Mouse (Mus musculus) myocyte (in vitro differentiated cells): Measurements from ENCODE around the gene Cmtm4. TPM values are rescaled to one million over a fixed set of nuclear protein-coding genes. Genes with fewer than 3 reads are reported as not detected.

Source experiments
- H3K27me3 ChIP-seq: one replicate; pipeline ENCODE4 v1.6.1; 2011; ENCODE audit not compliant: control insufficient read depth, insufficient read depth, insufficient read length
- H3K36me3 ChIP-seq: one replicate; pipeline ENCODE4 v1.6.1; 2011; ENCODE audit not compliant: control insufficient read depth, insufficient read depth
- H3K4me2 ChIP-seq: one replicate; pipeline ENCODE4 v1.6.1; 2011; ENCODE audit warnings: low read depth, control low read depth
- H3K4me3 ChIP-seq: one replicate; pipeline ENCODE4 v1.5.1; 2011; ENCODE audit warnings: mild to moderate bottlenecking, control low read depth, moderate library complexity
- H3K79me2 ChIP-seq: one replicate; pipeline ENCODE4 v1.6.1; 2011; ENCODE audit not compliant: control insufficient read depth, insufficient read depth
- H3ac ChIP-seq: one replicate; pipeline ENCODE4 v1.6.1; 2011; ENCODE audit not compliant: control insufficient read depth, insufficient read length
- CEBPB ChIP-seq: IDR thresholded peaks from 2 replicates; pipeline ENCODE4 v1.6.1; 2011; ENCODE audit warnings: mild to moderate bottlenecking, moderate library complexity; ENCODE audit not compliant: poor library complexity, insufficient read depth, severe bottlenecking
- E2F4 ChIP-seq: IDR thresholded peaks from one replicate; pipeline ENCODE4 v1.6.1; 2011; ENCODE audit warnings: mild to moderate bottlenecking, control low read depth, moderate library complexity; ENCODE audit not compliant: insufficient read depth
- MAX ChIP-seq: IDR thresholded peaks from one replicate; pipeline ENCODE4 v1.6.1; 2011; ENCODE audit warnings: low read depth, mild to moderate bottlenecking, control low read depth
- MYOD1 ChIP-seq, 3 experiments: IDR thresholded peaks; one replicate each; pipeline ENCODE4 v1.6.1; 2011; ENCODE audit warnings: control low read depth in 2 of 3, low read depth in 2 of 3, mild to moderate bottlenecking in 2 of 3, moderate library complexity in 1 of 3; ENCODE audit not compliant: insufficient read length in 2 of 3, control insufficient read depth in 1 of 3
- MYOG ChIP-seq, 3 experiments: IDR thresholded peaks; one replicate each; pipeline ENCODE4 v1.6.1; 2011; ENCODE audit warnings: control low read depth in 2 of 3, low read depth in 2 of 3, mild to moderate bottlenecking in 2 of 3; ENCODE audit not compliant: insufficient read length in 2 of 3, control insufficient read depth in 1 of 3, insufficient read depth in 1 of 3
- POLR2A ChIP-seq: IDR thresholded peaks from one replicate; pipeline ENCODE4 v1.6.1; 2011; ENCODE audit warnings: low read depth, mild to moderate bottlenecking, control low read depth, moderate library complexity; ENCODE audit not compliant: insufficient read length
- POLR2AphosphoS2 ChIP-seq: IDR thresholded peaks from one replicate; pipeline ENCODE4 v1.6.1; 2011; ENCODE audit warnings: low read depth, control low read depth; ENCODE audit not compliant: insufficient read length
- REST ChIP-seq: IDR thresholded peaks from one replicate; pipeline ENCODE4 v1.6.1; 2011; ENCODE audit warnings: mild to moderate bottlenecking, control low read depth, moderate library complexity; ENCODE audit not compliant: insufficient read depth, insufficient read length
- SRF ChIP-seq: IDR thresholded peaks from one replicate; pipeline ENCODE4 v1.6.1; 2011; ENCODE audit warnings: low read depth; ENCODE audit not compliant: control insufficient read depth, insufficient read length
- TCF12 ChIP-seq: IDR thresholded peaks from one replicate; pipeline ENCODE4 v1.6.1; 2011; ENCODE audit warnings: mild to moderate bottlenecking, control low read depth; ENCODE audit not compliant: poor library complexity, insufficient read depth, severe bottlenecking
- TCF3 ChIP-seq: IDR thresholded peaks from one replicate; pipeline ENCODE4 v1.6.1; 2011; ENCODE audit warnings: low read depth, control low read depth; ENCODE audit not compliant: insufficient read length
- USF1 ChIP-seq: IDR thresholded peaks from one replicate; pipeline ENCODE4 v1.6.1; 2011; ENCODE audit warnings: low read depth, mild to moderate bottlenecking, control low read depth, moderate library complexity
- polyA plus RNA-seq: library from polyadenylated mRNA; unstranded; fragments of >200 nt; fragmentation: generic; extraction: Trizol; gene quantifications from one replicate; pipeline ENCODE4 v1.2.1, GENCODE M21; 2012; ENCODE audit warnings: missing spikeins

Cmtm4 gene
- polyA plus RNA-seq, 1 experiment: 5.5 TPM

DNA sequence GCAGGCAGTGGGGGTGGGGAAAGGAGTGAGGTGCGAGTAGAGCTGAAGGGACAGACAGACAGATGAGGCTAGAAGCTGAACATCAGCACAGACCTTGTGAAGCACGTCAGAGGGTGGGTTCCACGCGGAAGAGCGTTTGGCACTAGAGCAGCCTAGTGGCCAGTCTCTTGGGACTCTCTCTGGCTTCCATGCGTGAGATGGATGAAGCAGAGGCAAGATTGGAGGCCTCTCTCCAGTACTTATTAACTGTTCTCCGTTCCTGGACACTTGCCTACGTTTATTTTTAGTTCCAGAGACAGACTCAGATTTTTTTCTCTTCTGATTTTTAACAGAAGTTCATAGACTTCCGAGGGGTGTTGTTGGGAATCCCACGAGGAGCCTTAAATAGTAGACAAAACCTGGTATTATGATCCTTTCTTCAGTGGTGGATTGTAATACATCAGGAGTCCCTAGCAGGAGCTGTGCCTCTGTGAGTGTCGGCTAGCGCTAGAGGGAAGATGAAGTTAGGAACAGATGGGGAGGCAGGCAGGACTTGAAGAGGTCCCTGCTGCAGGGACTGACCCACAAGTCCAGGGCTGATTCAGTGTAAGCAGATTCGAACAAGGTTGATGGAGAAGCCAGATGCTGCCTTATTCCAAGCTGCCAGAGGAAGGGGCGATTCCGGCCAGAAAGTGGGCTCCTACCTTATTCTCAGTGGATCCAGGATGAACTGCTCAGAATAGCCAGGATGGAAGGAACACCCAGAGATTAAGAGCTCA lies 10.0 kb upstream of the Cmtm4 start:
- TF ChIP-seq POLR2AphosphoS2 (no peak), TCF3 (no peak), MYOD1 (IDR thresholded peaks at IDR 0.05; ENCODE audit: control insufficient read depth in 1 of 3, insufficient read length in 2 of 3, low read depth in 2 of 3) (no peak), REST (no peak), POLR2A (no peak), MYOG (IDR thresholded peaks at IDR 0.05; ENCODE audit: control insufficient read depth in 1 of 3, insufficient read depth in 1 of 3, insufficient read length in 2 of 3, low read depth in 2 of 3) (no peak), USF1 (no peak), TCF12 (no peak), SRF (no peak), CEBPB (no peak), E2F4 (no peak), MAX (no peak)
- no peak overlapping the region for H3K4me2 ChIP-seq
- H3K36me3 ChIP-seq: no peaks in the 10 kb centered on the region
- H3K4me3 ChIP-seq: no peak overlapping the region
- no peak overlapping the region for H3ac ChIP-seq
- H3K79me2 ChIP-seq: no peaks in the 10 kb centered on the region
- no peaks in the 10 kb centered on the region for H3K27me3 ChIP-seq

DNA sequence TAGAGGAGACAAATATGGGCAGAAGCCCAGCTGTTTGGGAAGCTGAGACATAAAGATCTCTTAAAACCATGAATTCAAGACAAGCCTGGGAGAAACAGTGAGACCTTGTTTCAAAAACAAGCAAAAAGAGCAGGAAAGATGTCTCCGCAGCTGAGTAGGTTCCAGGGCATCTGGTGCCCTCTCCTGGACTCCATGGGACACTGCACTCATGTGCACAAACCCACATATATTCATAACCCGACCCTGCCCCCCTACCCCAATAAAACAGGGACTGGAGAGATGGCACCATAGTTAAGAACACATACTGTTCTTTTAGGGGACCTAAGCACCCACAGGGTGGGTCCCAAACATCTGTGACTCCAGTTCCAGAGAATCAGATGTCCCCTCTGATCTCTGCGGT lies 8.0 kb upstream of the Cmtm4 start:
- no peaks in the 10 kb centered on the region for H3K79me2 ChIP-seq
- no peak overlapping the region for H3K4me3 ChIP-seq
- TF ChIP-seq TCF3 (no peak), TCF12 (no peak), MYOG (IDR thresholded peaks at IDR 0.05; ENCODE audit: control insufficient read depth in 1 of 3, insufficient read depth in 1 of 3, insufficient read length in 2 of 3, low read depth in 2 of 3) (no peak), USF1 (no peak), POLR2AphosphoS2 (no peak), CEBPB (no peak), MAX (no peak), POLR2A (no peak), REST (no peak), E2F4 (no peak), SRF (no peak), MYOD1 (IDR thresholded peaks at IDR 0.05; ENCODE audit: control insufficient read depth in 1 of 3, insufficient read length in 2 of 3, low read depth in 2 of 3) (no peak)
- H3ac ChIP-seq: no peak overlapping the region
- no peaks in the 10 kb centered on the region for H3K36me3 ChIP-seq
- H3K4me2 ChIP-seq: no peak overlapping the region
- no peaks in the 10 kb centered on the region for H3K27me3 ChIP-seq

DNA sequence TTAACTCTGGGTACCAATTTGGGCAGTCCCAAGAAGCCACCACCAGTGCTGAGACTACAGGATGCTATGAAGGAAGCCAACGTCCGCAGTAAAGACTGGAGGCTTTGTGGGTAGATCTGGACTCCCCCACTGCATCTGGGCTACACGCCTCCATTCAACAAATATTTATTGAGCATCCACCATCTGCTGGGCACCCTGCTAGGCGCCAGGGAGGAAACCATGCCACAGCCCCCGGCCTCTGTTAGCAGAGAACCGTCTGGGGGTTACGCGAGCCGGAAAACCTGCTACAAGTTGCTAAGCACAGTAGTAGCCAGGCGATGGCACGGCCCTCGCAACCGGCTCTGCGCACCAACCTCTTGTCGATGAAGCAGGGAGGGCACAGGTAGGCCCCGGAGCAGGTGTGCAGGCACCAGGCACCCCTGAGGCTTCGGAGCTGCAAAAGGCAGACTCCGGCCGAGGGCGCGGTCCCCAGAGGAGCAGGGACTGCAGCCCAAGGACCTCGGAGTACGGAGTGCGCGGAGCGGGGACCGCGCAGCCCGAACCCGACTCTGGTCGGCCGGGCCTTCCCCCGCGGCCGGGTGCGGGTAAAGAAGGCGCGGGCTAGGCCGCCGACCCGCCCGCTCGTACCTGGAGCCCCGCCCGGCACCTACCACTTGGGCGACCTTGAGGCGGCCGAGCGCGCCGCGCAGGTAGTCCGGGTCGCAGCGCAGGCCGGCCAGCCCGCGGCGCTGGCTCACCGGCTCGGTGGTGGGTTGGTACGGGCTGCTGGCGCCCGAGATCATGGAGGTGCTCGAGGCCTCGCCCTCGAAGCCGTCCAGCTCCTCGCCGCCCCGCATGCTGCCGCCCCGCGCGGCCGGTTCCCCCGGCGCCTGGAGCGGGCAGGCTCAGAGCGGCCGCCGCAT lies 555 bp downstream of the Cmtm4 start:
- H3K27me3 ChIP-seq: no peaks in the 10 kb centered on the region
- TF ChIP-seq SRF (no peak), TCF3 (no peak), REST (no peak), TCF12 (no peak), E2F4 (no peak), MYOD1 (IDR thresholded peaks at IDR 0.05; ENCODE audit: control insufficient read depth in 1 of 3, insufficient read length in 2 of 3, low read depth in 2 of 3) (no peak), CEBPB (no peak), MYOG (IDR thresholded peaks at IDR 0.05; ENCODE audit: control insufficient read depth in 1 of 3, insufficient read depth in 1 of 3, insufficient read length in 2 of 3, low read depth in 2 of 3) (no peak), POLR2AphosphoS2 (no peak), POLR2A (no peak), MAX (no peak)
- H3K4me2 ChIP-seq: peak overlapping the region; percentile 83
- peak overlapping the region; percentile 29 for H3K4me3 ChIP-seq
- H3ac ChIP-seq: peak overlapping the region; percentile 29
- no peaks in the 10 kb centered on the region for H3K36me3 ChIP-seq
- peaks cover 6% of the 10 kb centered on the region for H3K79me2 ChIP-seq

DNA sequence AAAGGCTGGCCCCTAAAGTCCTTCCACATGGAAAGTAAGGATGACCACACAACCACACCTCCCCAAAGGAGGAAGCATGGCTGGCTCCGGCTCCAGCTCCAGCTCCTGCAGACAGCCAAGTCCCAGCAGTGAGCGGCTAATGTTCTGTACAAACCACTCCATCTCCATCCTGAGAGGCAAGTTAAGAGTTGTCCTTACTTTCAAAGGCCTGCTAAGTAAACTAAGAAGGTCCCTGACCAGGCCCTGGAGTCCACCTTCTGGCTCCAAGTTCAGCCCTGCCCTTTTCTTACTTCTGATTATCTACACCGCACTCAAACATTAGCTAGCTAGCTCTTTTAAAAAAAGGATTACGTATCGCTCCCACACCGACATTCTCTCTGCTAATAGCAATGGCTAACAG lies 1.8 kb downstream of the Cmtm4 start:
- Histone ChIP-seq H3K4me2 (no peak overlapping the region), H3K27me3 (no peaks in the 10 kb centered on the region), H3K36me3 (no peaks in the 10 kb centered on the region), H3K4me3 (no peak overlapping the region), H3ac (no peak overlapping the region), H3K79me2 (peaks cover 6% of the 10 kb centered on the region)
- TF ChIP-seq TCF3 (no peak), TCF12 (no peak), POLR2AphosphoS2 (no peak), CEBPB (no peak), USF1 (no peak), MYOD1 (IDR thresholded peaks at IDR 0.05; ENCODE audit: control insufficient read depth in 1 of 3, insufficient read length in 2 of 3, low read depth in 2 of 3) (no peak), E2F4 (no peak), SRF (no peak)
